Mouse (Mus musculus) heart, postnatal 4 days (tissue): ENCODE results near the gene Gm2026. TPM values are rescaled to one million over a fixed set of nuclear protein-coding genes. Genes with fewer than 3 reads are reported as not detected.
"Not testable (repeated sequence)": the region's sequence is repeated elsewhere in the genome, so short reads cannot be mapped to it uniquely, and the experiment has no call there.

Experiments used
- DNase-seq: peaks from one replicate; pipeline ENCODE4 v3.0.0; 2021
- total RNA-seq, 2 experiments: library from RNA; stranded (reverse); gene quantifications; 2 replicates each; pipeline ENCODE4 v1.2.3; 2021

Gm2026 gene
- 10 to 100 TPM; 17.1 to 18.9 TPM for total RNA-seq

DNA sequence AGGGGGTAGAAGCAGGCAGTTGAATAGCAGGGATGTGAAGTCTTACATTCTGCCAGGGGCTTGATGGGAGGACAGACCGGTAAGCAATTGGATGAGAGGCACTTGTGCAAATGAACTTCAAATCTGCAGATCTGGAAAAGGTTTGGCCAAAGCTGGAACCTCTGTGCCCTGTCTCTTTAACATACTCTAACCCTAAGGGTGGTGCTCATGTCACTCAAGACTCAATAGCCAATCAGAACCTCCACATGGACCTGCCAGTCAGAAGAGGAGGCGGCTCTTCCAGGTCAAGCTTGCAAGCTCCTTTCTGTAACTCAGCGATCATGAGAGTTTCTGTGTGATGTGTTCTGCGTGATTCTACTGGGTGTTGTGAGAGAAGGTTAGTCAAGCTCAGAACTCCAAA is at the start of gene Gm2026:
Gene Gm2026 (plus strand): TSS at position 301 of the 400 bp plus-strand sequence.
- not testable (repeated sequence) for DNase-seq

DNA sequence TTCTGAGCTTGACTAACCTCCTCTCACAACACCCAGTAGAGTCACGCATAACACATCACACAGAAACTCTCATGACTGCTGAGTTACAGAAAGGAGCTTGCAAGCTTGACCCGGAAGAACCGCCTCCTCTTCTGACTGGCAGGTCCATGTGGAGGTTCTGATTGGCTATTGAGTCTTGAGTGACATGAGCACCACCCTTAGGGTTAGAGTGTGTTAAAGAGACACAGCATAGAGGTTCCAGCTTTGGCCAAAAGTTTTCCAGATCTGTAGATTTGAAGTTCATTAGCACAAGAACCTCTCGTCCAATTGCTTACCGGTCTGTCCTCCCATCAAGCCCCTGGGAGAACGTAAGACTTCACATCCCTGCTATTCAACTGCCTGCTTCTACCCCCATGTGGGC is 34.1 kb upstream of the Gm2026 start, which contains the start of gene Zfp966:
Gene Zfp966 (minus strand): TSS at position 101 of the 400 bp plus-strand sequence.
- not testable (repeated sequence) for DNase-seq

Other genes with a start within 250 kb of the Gm2026 start
- not detected for gene Gm2007, start 223.8 kb upstream of the Gm2026 start, total RNA-seq
- gene Gm14288, start 164.2 kb upstream of the Gm2026 start, total RNA-seq, result 1 to 10 TPM in 1 of 2 experiments, under 1 TPM in 1; 0.27 to 6.9 TPM
- gene Gm6710, start 96.1 kb upstream of the Gm2026 start, total RNA-seq, result 10 to 100 TPM; 22.4 to 23.6 TPM
- 1 to 10 TPM; 3.9 to 4.1 TPM for gene Zfp966, start 34.2 kb upstream of the Gm2026 start, total RNA-seq
- gene Gm2004, start 184.5 kb downstream of the Gm2026 start, total RNA-seq, result 10 to 100 TPM in 1 of 2 experiments, 1 to 10 TPM in 1; 5.3 to 11.8 TPM